Mouse (Mus musculus): ENCODE results near the gene Il1a. TPM values are rescaled to one million over a fixed set of nuclear protein-coding genes. Genes with fewer than 3 reads are reported as not detected.

Gene Il1a
- polyA plus RNA-seq, 1 experiment = 5.9 TPM

GRCm38 (mm10) chr2:129261151-129261794 lies 48.5 kb downstream of the Il1a start:
- no peak for TF ChIP-seq POLR2A (IDR thresholded peaks at IDR 0.05; ENCODE audit: borderline replicate concordance, control insufficient read depth, low read depth, low read length)
- TF ChIP-seq CTCF (IDR thresholded peaks at IDR 0.05; ENCODE audit: control insufficient read depth, insufficient read depth, low read length) = no peak
- 17% methylated on average over 6 of the region's 6 CpGs for WGBS
- no peak overlapping the region for H3K4me3 ChIP-seq (replicated peaks; ENCODE audit: control insufficient read depth, low read depth, low read length)
- no peaks in the 10 kb centered on the region for H3K4me1 ChIP-seq (ENCODE audit: control insufficient read depth, insufficient read depth, low read length)
- H3K27ac ChIP-seq (ENCODE audit: control insufficient read depth, insufficient read depth, low read depth, low read length, poor library complexity) = no peak overlapping the region

GRCm38 (mm10) chr2:129260646-129261045 lies 49.1 kb downstream of the Il1a start:
- Histone ChIP-seq H3K4me3 (replicated peaks; ENCODE audit: control insufficient read depth, low read depth, low read length) (no peak overlapping the region), H3K27ac (ENCODE audit: control insufficient read depth, insufficient read depth, low read depth, low read length, poor library complexity) (no peak overlapping the region), H3K4me1 (ENCODE audit: control insufficient read depth, insufficient read depth, low read length) (no peaks in the 10 kb centered on the region)
- no peak for TF ChIP-seq CTCF (IDR thresholded peaks at IDR 0.05; ENCODE audit: control insufficient read depth, insufficient read depth, low read length)
- TF ChIP-seq POLR2A (IDR thresholded peaks at IDR 0.05; ENCODE audit: borderline replicate concordance, control insufficient read depth, low read depth, low read length) = no peak
- WGBS = 84% methylated on average over 3 of the region's 3 CpGs

- WGBS = 38% methylated on average over 7 of the region's 7 CpGs
- Histone ChIP-seq H3K27ac (ENCODE audit: control insufficient read depth, insufficient read depth, low read depth, low read length, poor library complexity) (no peak overlapping the region), H3K4me1 (ENCODE audit: control insufficient read depth, insufficient read depth, low read length) (no peaks in the 10 kb centered on the region; the same call in 1 of the 2 replicates), H3K4me3 (replicated peaks; ENCODE audit: control insufficient read depth, low read depth, low read length) (no peak overlapping the region)
- TF ChIP-seq POLR2A (IDR thresholded peaks at IDR 0.05; ENCODE audit: borderline replicate concordance, control insufficient read depth, low read depth, low read length) = no peak
- peak; percentile 58 for TF ChIP-seq CTCF (IDR thresholded peaks at IDR 0.05; ENCODE audit: control insufficient read depth, insufficient read depth, low read length)
Measured at GRCm38 (mm10) chr2:129258475-129259211, 51.1 kb downstream of the Il1a start.

- no peak for TF ChIP-seq POLR2A (IDR thresholded peaks at IDR 0.05; ENCODE audit: borderline replicate concordance, control insufficient read depth, low read depth, low read length)
- TF ChIP-seq CTCF (IDR thresholded peaks at IDR 0.05; ENCODE audit: control insufficient read depth, insufficient read depth, low read length) = no peak
- 93% methylated on average over 3 of the region's 3 CpGs for WGBS
- H3K4me3 ChIP-seq (replicated peaks; ENCODE audit: control insufficient read depth, low read depth, low read length) = no peak overlapping the region
- no peaks in the 10 kb centered on the region; the same call in 1 of the 2 replicates for H3K4me1 ChIP-seq (ENCODE audit: control insufficient read depth, insufficient read depth, low read length)
- H3K27ac ChIP-seq (ENCODE audit: control insufficient read depth, insufficient read depth, low read depth, low read length, poor library complexity) = no peak overlapping the region
Measured at GRCm38 (mm10) chr2:129258056-129258455, 51.7 kb downstream of the Il1a start.

GRCm38 (mm10) chr2:129256006-129256405 lies 53.8 kb downstream of the Il1a start:
- WGBS = 73% methylated on average over 4 of the region's 4 CpGs
- Histone ChIP-seq H3K27ac (ENCODE audit: control insufficient read depth, insufficient read depth, low read depth, low read length, poor library complexity) (no peak overlapping the region), H3K4me3 (replicated peaks; ENCODE audit: control insufficient read depth, low read depth, low read length) (no peak overlapping the region), H3K4me1 (ENCODE audit: control insufficient read depth, insufficient read depth, low read length) (no peaks in the 10 kb centered on the region; the same call in 1 of the 2 replicates)
- TF ChIP-seq CTCF (IDR thresholded peaks at IDR 0.05; ENCODE audit: control insufficient read depth, insufficient read depth, low read length) (no peak), POLR2A (IDR thresholded peaks at IDR 0.05; ENCODE audit: borderline replicate concordance, control insufficient read depth, low read depth, low read length) (no peak)

GRCm38 (mm10) chr2:129254076-129254475 lies 55.7 kb downstream of the Il1a start:
- TF ChIP-seq POLR2A (IDR thresholded peaks at IDR 0.05; ENCODE audit: borderline replicate concordance, control insufficient read depth, low read depth, low read length) (no peak), CTCF (IDR thresholded peaks at IDR 0.05; ENCODE audit: control insufficient read depth, insufficient read depth, low read length) (no peak)
- no peaks in the 10 kb centered on the region; the same call in 1 of the 2 replicates for H3K4me1 ChIP-seq (ENCODE audit: control insufficient read depth, insufficient read depth, low read length)
- 74% methylated on average over 2 of the region's 2 CpGs for WGBS
- H3K4me3 ChIP-seq (replicated peaks; ENCODE audit: control insufficient read depth, low read depth, low read length) = no peak overlapping the region
- no peak overlapping the region for H3K27ac ChIP-seq (ENCODE audit: control insufficient read depth, insufficient read depth, low read depth, low read length, poor library complexity)

- Histone ChIP-seq H3K4me3 (replicated peaks; ENCODE audit: control insufficient read depth, low read depth, low read length) (no peak overlapping the region), H3K4me1 (ENCODE audit: control insufficient read depth, insufficient read depth, low read length) (no peaks in the 10 kb centered on the region; the same call in 1 of the 2 replicates), H3K27ac (ENCODE audit: control insufficient read depth, insufficient read depth, low read depth, low read length, poor library complexity) (no peak overlapping the region)
- TF ChIP-seq POLR2A (IDR thresholded peaks at IDR 0.05; ENCODE audit: borderline replicate concordance, control insufficient read depth, low read depth, low read length) (no peak), CTCF (IDR thresholded peaks at IDR 0.05; ENCODE audit: control insufficient read depth, insufficient read depth, low read length) (no peak)
- WGBS = 81% methylated on average over 2 of the region's 2 CpGs
Measured at GRCm38 (mm10) chr2:129253631-129253970, 56.2 kb downstream of the Il1a start.

GRCm38 (mm10) chr2:129252836-129253630 lies 56.7 kb downstream of the Il1a start:
- no peak overlapping the region for H3K27ac ChIP-seq (ENCODE audit: control insufficient read depth, insufficient read depth, low read depth, low read length, poor library complexity)
- no peak for TF ChIP-seq POLR2A (IDR thresholded peaks at IDR 0.05; ENCODE audit: borderline replicate concordance, control insufficient read depth, low read depth, low read length)
- TF ChIP-seq CTCF (IDR thresholded peaks at IDR 0.05; ENCODE audit: control insufficient read depth, insufficient read depth, low read length) = no peak
- no peak overlapping the region for H3K4me3 ChIP-seq (replicated peaks; ENCODE audit: control insufficient read depth, low read depth, low read length)
- no peaks in the 10 kb centered on the region; the same call in 1 of the 2 replicates for H3K4me1 ChIP-seq (ENCODE audit: control insufficient read depth, insufficient read depth, low read length)
- WGBS = 90% methylated on average over 19 of the region's 19 CpGs

Other genes with a start within 250 kb of the Il1a start
- 0.99 and 2.2 TPM in 2 replicates for gene Ttl, start 244.0 kb downstream of the Il1a start, polyA plus RNA-seq (2011; ENCODE audit: insufficient read depth, insufficient read length, low replicate concordance, missing spikeins)
- 7.9 and 21.6 TPM in 2 replicates for gene Polr1b, start 209.0 kb downstream of the Il1a start, polyA plus RNA-seq (2011; ENCODE audit: insufficient read depth, insufficient read length, low replicate concordance, missing spikeins)
- 11.7 and 19.9 TPM in 2 replicates for gene Chchd5, start 180.3 kb downstream of the Il1a start, polyA plus RNA-seq (2011; ENCODE audit: insufficient read depth, insufficient read length, low replicate concordance, missing spikeins)
- gene Slc20a1, start 111.2 kb downstream of the Il1a start, polyA plus RNA-seq (2011; ENCODE audit: insufficient read depth, insufficient read length, low replicate concordance, missing spikeins) = 84.8 and 139 TPM in 2 replicates
- 22.9 and 27.3 TPM in 2 replicates for gene Ckap2l, start 12.8 kb downstream of the Il1a start, polyA plus RNA-seq (2011; ENCODE audit: insufficient read depth, insufficient read length, low replicate concordance, missing spikeins)
- 4.3 and 10.5 TPM in 2 replicates for gene Il1b, start 61.2 kb upstream of the Il1a start, polyA plus RNA-seq (2011; ENCODE audit: insufficient read depth, insufficient read length, low replicate concordance, missing spikeins)
- not detected in 2 replicates for gene F830045P16Rik, start 226.6 kb upstream of the Il1a start, polyA plus RNA-seq (2011; ENCODE audit: insufficient read depth, insufficient read length, low replicate concordance, missing spikeins)

All from bone marrow, adult 2 months (tissue).